8 mouse cellular contexts compared by ENCODE assay signal in the genomic region with DNA sequence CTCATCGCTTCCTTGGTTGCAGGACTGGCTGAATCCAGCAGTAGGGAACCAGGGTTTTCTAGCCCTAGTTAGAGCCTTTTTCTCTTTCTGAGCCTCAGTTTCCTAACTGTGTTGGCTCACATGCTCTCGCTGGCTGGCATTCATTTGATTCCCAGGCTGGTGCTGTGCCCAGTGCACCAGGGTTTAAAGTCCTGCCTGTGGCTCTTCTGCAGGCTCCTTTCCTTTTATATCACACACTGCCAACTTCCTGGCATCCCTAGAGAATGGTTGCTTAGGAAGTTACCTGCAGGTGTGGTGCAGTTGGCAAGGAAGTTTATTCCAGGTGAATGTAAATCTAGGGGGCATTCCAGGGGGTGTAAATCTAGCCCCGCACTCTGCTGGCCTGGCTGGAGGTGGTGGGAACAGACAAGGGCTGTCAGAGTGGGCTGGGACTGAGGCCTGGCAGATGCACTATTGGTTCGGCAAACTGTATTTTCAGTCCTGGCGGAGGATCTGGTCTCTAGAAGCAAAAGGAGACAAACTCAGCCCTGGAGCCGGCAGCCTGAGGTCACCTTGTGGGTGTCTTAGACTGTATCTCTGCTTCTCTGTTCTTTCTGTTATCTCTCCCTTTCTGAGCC. TPM values are rescaled to one million over a fixed set of nuclear protein-coding genes. Genes with fewer than 3 reads are reported as not detected.
DNase-seq lines count a peak whose midpoint lies in the region; ATAC-seq lines count a peak whose summit lies in the region.

No protein-coding gene starts in this region.

- H3K4me3 ChIP-seq in hindbrain, embryonic 15.5 days = peak overlapping the region; percentile 88
- peak overlapping the region; percentile 83 for H3K4me3 ChIP-seq in liver, embryonic 15.5 days (replicated peaks)

- no peak overlapping the region for H3K9ac ChIP-seq in hindbrain, embryonic 15.5 days
- no peak overlapping the region for H3K9ac ChIP-seq in liver, embryonic 15.5 days

- ATAC-seq in cerebellum, adult (ENCODE audit: insufficient number of reproducible peaks, low FRiP score, low TSS enrichment) = no peak; the same call in none of the 2 replicates
- ATAC-seq in common myeloid progenitor, adult 5-6 weeks (replicated peaks; ENCODE audit: low read depth, poor library complexity, severe bottlenecking) = peak; percentile 3
- peak; percentile 16; the same call in 1 of the 2 replicates for ATAC-seq in hindbrain, embryonic 15.5 days (ENCODE audit: low FRiP score, low read depth)
- ATAC-seq in liver, embryonic 15.5 days (ENCODE audit: insufficient read depth) = 0 out of 2 replicates have a peak, but pooled peaks have one; percentile 1

- WGBS in hindbrain, embryonic 15.5 days = 64% methylated on average over 6 of the region's 6 CpGs
- WGBS in liver, embryonic 15.5 days (ENCODE audit: insufficient replicate concordance) = 49% methylated on average over 6 of the region's 6 CpGs

- no peaks in the 10 kb centered on the region for H3K27me3 ChIP-seq in hindbrain, embryonic 15.5 days
- no peaks in the 10 kb centered on the region for H3K27me3 ChIP-seq in liver, embryonic 15.5 days

- H3K4me2 ChIP-seq in hindbrain, embryonic 15.5 days = peak overlapping the region; percentile 94
- peak overlapping the region; percentile 98 for H3K4me2 ChIP-seq in liver, embryonic 15.5 days

- H3K36me3 ChIP-seq in hindbrain, embryonic 15.5 days = peaks cover 7% of the 10 kb centered on the region
- H3K36me3 ChIP-seq in liver, embryonic 15.5 days (replicated peaks) = peaks cover 9% of the 10 kb centered on the region

- DNase-seq in cerebellum, adult 9-11 months = peak; percentile 64
- DNase-seq in ovary, postnatal 36 days (ENCODE audit: low spot score) = no peak
- no peak for DNase-seq in layer of hippocampus, postnatal 25 days (ENCODE audit: extremely low spot score in 1 of 2, low spot score in 1 of 2)
- no peak for DNase-seq in T-cell, adult 2 months (ENCODE audit: low spot score)

- no peaks in the 10 kb centered on the region for H3K9me3 ChIP-seq in hindbrain, embryonic 15.5 days
- no peaks in the 10 kb centered on the region for H3K9me3 ChIP-seq in liver, embryonic 15.5 days (replicated peaks)

- peaks cover 25% of the 10 kb centered on the region for H3K4me1 ChIP-seq in hindbrain, embryonic 15.5 days (replicated peaks)
- H3K4me1 ChIP-seq in liver, embryonic 15.5 days (replicated peaks) = peaks cover 30% of the 10 kb centered on the region

- H3K27ac ChIP-seq in hindbrain, embryonic 15.5 days (replicated peaks) = peak overlapping the region; percentile 65
- no peak overlapping the region for H3K27ac ChIP-seq in liver, embryonic 15.5 days (replicated peaks)

RNA-seq across cellular contexts. Expression of a gene that starts 0.6 kb away (rescaled TPM):
- total RNA-seq in common myeloid progenitor, adult 5-6 weeks (2017) = 44.9 and 49.5 TPM in 2 replicates
- 33.2 and 40.7 TPM in 2 replicates for polyA plus RNA-seq in hindbrain, embryonic 15.5 days (2015; fragmentation: Nextera tagmentation; extraction: Ambion mirVana)
- 26.4 and 26.8 TPM in 2 replicates for polyA plus RNA-seq in liver, embryonic 15.5 days (2015; fragmentation: Nextera tagmentation; extraction: Ambion mirVana)
- 10 to 100 TPM; 26.0 to 27.7 TPM for total RNA-seq in layer of hippocampus, postnatal 25 days (2021)
